Mouse (Mus musculus) T-helper 2 cell (primary cell): Measurements from ENCODE around the gene Spem2.

ENCODE experiments used
- in situ Hi-C: fragments of 300-600 bp; cut with MboI, MseI; formaldehyde crosslinking; loops from one replicate; pipeline ENCODE4 v1.15.1; 2025; ENCODE audit warnings: high pct_unique_total_duplicates

The Spem2 gene

GRCm38 (mm10) chr11:69766872-69767624, 51.2 kb downstream of the Spem2 start:
- in situ Hi-C loops = loop anchor here (25.0 kb wide), 1 partner anchor 895 kb away; the partner anchor contains the start of genes Eno3, Pfn1 and Spag7
